Mouse (Mus musculus) liver, embryonic 11.5 days (tissue): ENCODE data around the gene Slx4ip. TPM values are rescaled to one million over a fixed set of nuclear protein-coding genes. Genes with fewer than 3 reads are reported as not detected.

ENCODE experiments used
- ATAC-seq: fragments of 200-750 bp; cut with Nextera tagmentation; replicated peaks from 2 replicates; pipeline ENCODE4 v1.8.0; 2017; ENCODE audit warnings: moderate number of reproducible peaks, mild to moderate bottlenecking, moderate TSS enrichment, moderate library complexity; ENCODE audit not compliant: low FRiP score
- DNase-seq: peaks from one replicate; pipeline ENCODE4 v3.0.0-alpha.2; 2017; ENCODE audit warnings: low spot score
- H3K27ac ChIP-seq: fragments of 300-500 bp; sonication (generic); 2 replicates; pipeline ENCODE4 v1.5.1; 2014; ENCODE audit warnings: mild to moderate bottlenecking, low read depth, low read length, control low read depth
- H3K27me3 ChIP-seq: fragments of 300-500 bp; sonication (generic); replicated peaks from 2 replicates; pipeline ENCODE4 v1.6.1; 2014; ENCODE audit warnings: low read length, mixed read lengths; ENCODE audit not compliant: control insufficient read depth, insufficient read depth
- H3K36me3 ChIP-seq: fragments of 300-500 bp; sonication (generic); 2 replicates; pipeline ENCODE4 v1.6.1; 2014; ENCODE audit warnings: mild to moderate bottlenecking, low read length, moderate library complexity, mixed read lengths; ENCODE audit not compliant: control insufficient read depth, insufficient read depth
- H3K4me1 ChIP-seq: fragments of 300-500 bp; sonication (generic); replicated peaks from 2 replicates; pipeline ENCODE4 v1.6.1; 2014; ENCODE audit warnings: low read length, mixed read lengths; ENCODE audit not compliant: control insufficient read depth, insufficient read depth
- H3K4me2 ChIP-seq: fragments of 300-500 bp; sonication (generic); 2 replicates; pipeline ENCODE4 v1.6.1; 2014; ENCODE audit warnings: mild to moderate bottlenecking, control low read depth, moderate library complexity
- H3K4me3 ChIP-seq: fragments of 300-500 bp; sonication (generic); 2 replicates; pipeline ENCODE4 v1.5.1; 2014; ENCODE audit warnings: low read depth, low read length, control low read depth
- H3K9ac ChIP-seq: fragments of 300-500 bp; sonication (generic); 2 replicates; pipeline ENCODE4 v1.6.1; 2014; ENCODE audit warnings: low read depth, low read length, control low read depth
- H3K9me3 ChIP-seq: fragments of 300-500 bp; sonication (generic); 2 replicates; pipeline ENCODE4 v1.6.1; 2016; ENCODE audit warnings: low read length, inconsistent platforms, mixed read lengths; ENCODE audit not compliant: control insufficient read depth
- WGBS: fragments of 180-500 bp; shearing (Covaris S2); extraction: QIAGEN DNeasy Blood & Tissue Kit; methylation state at CpG from one replicate; pipeline ENCODE4 v1.1.7; 2014; 5-methylcytosine and 5-hydroxymethylcytosine counted together
- polyA plus RNA-seq: library from polyadenylated mRNA; unstranded; fragments of >200 nt; fragmentation: Nextera tagmentation; extraction: Ambion mirVana; gene quantifications from 2 replicates; pipeline ENCODE4 v1.2.1, GENCODE M21; 2014

The Slx4ip gene
- polyA plus RNA-seq, 1 experiment from 2014 or later, result 5.0 TPM

- no peaks in the 10 kb centered on the region for H3K36me3 ChIP-seq
- no peaks in the 10 kb centered on the region for H3K27me3 ChIP-seq
- no peak overlapping the region for H3K27ac ChIP-seq
- H3K4me1 ChIP-seq, result no peaks in the 10 kb centered on the region
- no peak overlapping the region for H3K4me3 ChIP-seq
- no peak overlapping the region for H3K4me2 ChIP-seq
- H3K9ac ChIP-seq, result no peak overlapping the region
- no peaks in the 10 kb centered on the region for H3K9me3 ChIP-seq
- 67% methylated on average over 1 of the region's 1 CpGs for WGBS
- ATAC-seq (no peak), DNase-seq (no peak)
Observed at GRCm38 (mm10) chr2:137006656-137007055, 115.6 kb downstream of the Slx4ip start.

GRCm38 (mm10) chr2:137011980-137012379, 121.0 kb downstream of the Slx4ip start:
- Histone ChIP-seq H3K4me3 (no peak overlapping the region), H3K36me3 (no peaks in the 10 kb centered on the region), H3K27ac (no peak overlapping the region), H3K27me3 (no peaks in the 10 kb centered on the region), H3K9ac (no peak overlapping the region), H3K9me3 (no peaks in the 10 kb centered on the region), H3K4me1 (no peaks in the 10 kb centered on the region), H3K4me2 (no peak overlapping the region)
- DNase-seq (no peak), ATAC-seq (no peak)
- 63% methylated on average over 1 of the region's 1 CpGs for WGBS

- Histone ChIP-seq H3K27ac (no peak overlapping the region), H3K27me3 (no peaks in the 10 kb centered on the region), H3K9me3 (no peaks in the 10 kb centered on the region), H3K4me3 (no peak overlapping the region), H3K4me1 (no peaks in the 10 kb centered on the region), H3K4me2 (no peak overlapping the region), H3K9ac (no peak overlapping the region), H3K36me3 (no peaks in the 10 kb centered on the region)
- DNase-seq (no peak), ATAC-seq (no peak)
- 80% methylated on average over 3 of the region's 3 CpGs for WGBS
Observed at GRCm38 (mm10) chr2:137013151-137013550, 122.1 kb downstream of the Slx4ip start.

- WGBS, result 84% methylated on average over 4 of the region's 4 CpGs
- no peak for ATAC-seq
- Histone ChIP-seq H3K27me3 (no peaks in the 10 kb centered on the region), H3K36me3 (no peaks in the 10 kb centered on the region), H3K9ac (no peak overlapping the region), H3K4me3 (no peak overlapping the region), H3K9me3 (no peaks in the 10 kb centered on the region), H3K4me1 (no peaks in the 10 kb centered on the region), H3K4me2 (no peak overlapping the region), H3K27ac (no peak overlapping the region)
- no peak for DNase-seq
Observed at GRCm38 (mm10) chr2:137013811-137014350, 122.9 kb downstream of the Slx4ip start.

- H3K4me2 ChIP-seq, result no peak overlapping the region
- no peaks in the 10 kb centered on the region for H3K4me1 ChIP-seq
- H3K27ac ChIP-seq, result no peak overlapping the region
- H3K4me3 ChIP-seq, result no peak overlapping the region
- DNase-seq (no peak), ATAC-seq (no peak)
- H3K9me3 ChIP-seq, result no peaks in the 10 kb centered on the region
- 81% methylated on average over 2 of the region's 2 CpGs for WGBS
- H3K36me3 ChIP-seq, result no peaks in the 10 kb centered on the region
- no peaks in the 10 kb centered on the region for H3K27me3 ChIP-seq
- no peak overlapping the region for H3K9ac ChIP-seq
Observed at GRCm38 (mm10) chr2:137014423-137014822, 123.4 kb downstream of the Slx4ip start.

GRCm38 (mm10) chr2:137044122-137044521, 153.1 kb downstream of the Slx4ip start:
- 89% methylated on average over 2 of the region's 2 CpGs for WGBS
- H3K4me2 ChIP-seq, result no peak overlapping the region
- no peak overlapping the region for H3K27ac ChIP-seq
- no peak overlapping the region for H3K9ac ChIP-seq
- DNase-seq (no peak), ATAC-seq (no peak)
- H3K4me1 ChIP-seq, result no peaks in the 10 kb centered on the region
- no peaks in the 10 kb centered on the region for H3K36me3 ChIP-seq
- no peak overlapping the region for H3K4me3 ChIP-seq
- no peaks in the 10 kb centered on the region for H3K9me3 ChIP-seq
- H3K27me3 ChIP-seq, result no peaks in the 10 kb centered on the region

GRCm38 (mm10) chr2:137049367-137049766, 158.3 kb downstream of the Slx4ip start:
- no peak overlapping the region for H3K4me3 ChIP-seq
- ATAC-seq (no peak), DNase-seq (no peak)
- H3K36me3 ChIP-seq, result no peaks in the 10 kb centered on the region
- 88% methylated on average over 2 of the region's 2 CpGs for WGBS
- H3K9ac ChIP-seq, result no peak overlapping the region
- H3K4me2 ChIP-seq, result no peak overlapping the region
- no peaks in the 10 kb centered on the region for H3K27me3 ChIP-seq
- no peaks in the 10 kb centered on the region for H3K9me3 ChIP-seq
- no peaks in the 10 kb centered on the region for H3K4me1 ChIP-seq
- H3K27ac ChIP-seq, result no peak overlapping the region

- no peaks in the 10 kb centered on the region for H3K9me3 ChIP-seq
- ATAC-seq (no peak), DNase-seq (no peak)
- no peak overlapping the region for H3K4me3 ChIP-seq
- H3K9ac ChIP-seq, result no peak overlapping the region
- H3K27ac ChIP-seq, result no peak overlapping the region
- H3K4me1 ChIP-seq, result no peaks in the 10 kb centered on the region
- no peaks in the 10 kb centered on the region for H3K27me3 ChIP-seq
- WGBS, result 73% methylated on average over 1 of the region's 1 CpGs
- H3K36me3 ChIP-seq, result no peaks in the 10 kb centered on the region
- no peak overlapping the region for H3K4me2 ChIP-seq
Observed at GRCm38 (mm10) chr2:137049906-137050305, 158.9 kb downstream of the Slx4ip start.

GRCm38 (mm10) chr2:137063829-137064228, 172.8 kb downstream of the Slx4ip start:
- 74% methylated on average over 1 of the region's 1 CpGs for WGBS
- no peak for ATAC-seq

More at GRCm38 (mm10) chr2:137063829-137064228, 172.8 kb downstream of the Slx4ip start:
- Histone ChIP-seq H3K4me1 (no peaks in the 10 kb centered on the region), H3K27me3 (no peaks in the 10 kb centered on the region), H3K9me3 (no peaks in the 10 kb centered on the region), H3K36me3 (no peaks in the 10 kb centered on the region), H3K4me2 (no peak overlapping the region), H3K27ac (no peak overlapping the region), H3K4me3 (no peak overlapping the region), H3K9ac (no peak overlapping the region)
- no peak for DNase-seq
